Mouse (Mus musculus): ENCODE results near the gene Nfkb2. TPM values are rescaled to one million over a fixed set of nuclear protein-coding genes. Genes with fewer than 3 reads are reported as not detected.
A peak's percentile ranks its signal among the peaks of the same experiment; 100 is the strongest.

The Nfkb2 gene
- polyA plus RNA-seq, 1 experiment from 2014 or later = 5.0 TPM

DNA sequence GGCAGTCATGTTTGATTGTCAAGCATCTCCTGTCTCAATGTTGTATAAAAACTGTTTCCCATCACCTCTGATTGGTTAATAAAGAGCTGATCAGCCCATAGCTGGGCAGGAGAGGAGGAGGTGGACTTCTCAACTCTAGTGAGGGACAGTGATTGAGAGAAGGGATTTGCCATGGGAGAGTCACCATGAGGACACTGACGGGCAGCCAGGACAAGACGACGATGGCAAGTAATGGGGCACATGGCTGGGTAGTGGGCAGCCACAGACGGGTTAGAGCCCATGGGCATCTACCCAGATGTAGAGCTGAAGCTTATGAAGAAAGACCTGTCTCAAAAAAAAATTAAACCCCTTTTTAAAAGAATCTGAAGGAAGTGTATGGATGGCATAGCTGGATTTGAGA lies 1.6 kb upstream of the Nfkb2 start:
- no peak for ATAC-seq (ENCODE audit: low FRiP score)
- Histone ChIP-seq H3K27me3 (peaks cover 21% of the 10 kb centered on the region), H3K4me3 (no peak overlapping the region), H3K4me1 (peaks cover 15% of the 10 kb centered on the region), H3K36me3 (no peaks in the 10 kb centered on the region), H3K9me3 (replicated peaks) (no peaks in the 10 kb centered on the region), H3K9ac (no peak overlapping the region), H3K4me2 (replicated peaks) (no peak overlapping the region), H3K27ac (no peak overlapping the region)
- 88% methylated on average over 4 of the region's 4 CpGs for WGBS

DNA sequence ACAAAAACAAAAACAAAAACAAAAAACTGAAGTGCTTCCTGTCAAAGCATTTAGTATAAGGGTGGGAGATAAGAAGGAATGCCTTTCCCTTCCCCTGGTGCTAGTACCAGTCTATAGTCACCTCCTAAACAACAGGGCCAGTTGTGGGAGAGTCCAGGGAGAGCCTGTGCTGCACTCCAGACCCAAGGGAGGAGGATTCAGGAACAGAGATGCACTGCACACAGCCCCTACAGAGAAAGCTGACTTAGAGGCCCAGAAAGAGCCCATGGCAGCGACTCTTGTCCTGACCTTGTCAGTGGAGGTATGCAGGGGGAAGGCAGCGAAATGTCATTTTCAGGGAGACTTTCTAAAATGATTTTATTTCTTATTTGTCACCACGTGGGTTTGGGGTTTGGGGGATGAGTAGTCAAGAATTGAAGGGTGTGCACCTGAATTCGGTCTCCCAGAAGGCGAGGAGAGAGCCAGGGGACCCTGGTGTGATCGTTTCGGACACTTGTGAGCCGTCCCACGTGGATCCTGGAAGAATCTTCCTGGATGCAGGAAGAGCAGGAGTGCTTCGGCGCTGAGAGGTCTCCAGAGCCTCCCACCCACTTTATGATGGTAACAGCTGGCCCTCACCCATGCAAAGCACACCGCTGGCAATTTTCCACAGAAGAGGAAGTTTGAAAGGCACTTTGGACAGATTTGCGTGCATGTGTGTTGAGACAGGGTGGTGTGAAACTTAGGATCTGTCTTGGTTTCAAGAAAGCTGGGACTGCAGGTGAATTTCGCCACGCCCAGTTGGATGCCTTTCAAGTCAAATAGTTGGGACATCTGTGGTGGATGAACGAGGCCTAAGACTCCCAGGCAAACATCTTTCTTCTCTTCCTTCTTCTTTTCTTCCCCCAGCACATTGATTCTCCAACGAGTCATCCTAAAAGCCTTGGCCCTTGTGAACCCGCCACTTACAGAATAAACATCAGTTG lies 587 bp upstream of the Nfkb2 start:
- Histone ChIP-seq H3K9me3 (replicated peaks) (no peaks in the 10 kb centered on the region), H3K4me1 (peaks cover 16% of the 10 kb centered on the region), H3K9ac (no peak overlapping the region), H3K27me3 (peaks cover 31% of the 10 kb centered on the region), H3K4me3 (peak overlapping the region; percentile 39), H3K27ac (no peak overlapping the region), H3K4me2 (replicated peaks) (peak overlapping the region; percentile 88), H3K36me3 (no peaks in the 10 kb centered on the region)
- WGBS = 60% methylated on average over 18 of the region's 18 CpGs
- ATAC-seq (ENCODE audit: low FRiP score) = no peak

DNA sequence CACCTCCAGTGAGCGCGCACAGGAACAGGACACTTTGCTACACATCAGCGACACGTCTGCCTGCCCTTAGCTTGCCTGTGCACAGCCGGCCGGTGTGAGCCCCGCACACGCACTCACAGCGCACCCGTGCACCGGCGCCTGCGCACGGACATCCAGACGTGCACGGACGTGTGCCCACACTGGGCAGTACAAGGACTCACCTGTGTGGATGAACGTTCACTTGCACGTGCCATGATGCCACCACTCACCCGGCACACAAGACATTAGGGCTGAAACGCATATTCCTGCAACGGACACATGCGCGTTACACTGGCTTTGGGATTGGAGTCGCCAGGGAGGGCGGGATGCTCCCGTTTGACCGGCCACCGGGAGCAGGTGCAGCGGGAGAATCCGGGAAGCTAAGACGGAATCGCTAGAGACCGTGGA lies 801 bp downstream of the Nfkb2 start:
- Histone ChIP-seq H3K9ac (peak overlapping the region; percentile 29), H3K4me1 (peaks cover 26% of the 10 kb centered on the region), H3K27ac (no peak overlapping the region), H3K4me3 (peak overlapping the region; percentile 39), H3K4me2 (replicated peaks) (peak overlapping the region; percentile 88), H3K27me3 (peaks cover 38% of the 10 kb centered on the region), H3K36me3 (no peaks in the 10 kb centered on the region), H3K9me3 (replicated peaks) (no peaks in the 10 kb centered on the region)
- ATAC-seq (ENCODE audit: low FRiP score) = peak; percentile 27; the same call in 1 of the 2 replicates
- WGBS = 1% methylated on average over 33 of the region's 34 CpGs

DNA sequence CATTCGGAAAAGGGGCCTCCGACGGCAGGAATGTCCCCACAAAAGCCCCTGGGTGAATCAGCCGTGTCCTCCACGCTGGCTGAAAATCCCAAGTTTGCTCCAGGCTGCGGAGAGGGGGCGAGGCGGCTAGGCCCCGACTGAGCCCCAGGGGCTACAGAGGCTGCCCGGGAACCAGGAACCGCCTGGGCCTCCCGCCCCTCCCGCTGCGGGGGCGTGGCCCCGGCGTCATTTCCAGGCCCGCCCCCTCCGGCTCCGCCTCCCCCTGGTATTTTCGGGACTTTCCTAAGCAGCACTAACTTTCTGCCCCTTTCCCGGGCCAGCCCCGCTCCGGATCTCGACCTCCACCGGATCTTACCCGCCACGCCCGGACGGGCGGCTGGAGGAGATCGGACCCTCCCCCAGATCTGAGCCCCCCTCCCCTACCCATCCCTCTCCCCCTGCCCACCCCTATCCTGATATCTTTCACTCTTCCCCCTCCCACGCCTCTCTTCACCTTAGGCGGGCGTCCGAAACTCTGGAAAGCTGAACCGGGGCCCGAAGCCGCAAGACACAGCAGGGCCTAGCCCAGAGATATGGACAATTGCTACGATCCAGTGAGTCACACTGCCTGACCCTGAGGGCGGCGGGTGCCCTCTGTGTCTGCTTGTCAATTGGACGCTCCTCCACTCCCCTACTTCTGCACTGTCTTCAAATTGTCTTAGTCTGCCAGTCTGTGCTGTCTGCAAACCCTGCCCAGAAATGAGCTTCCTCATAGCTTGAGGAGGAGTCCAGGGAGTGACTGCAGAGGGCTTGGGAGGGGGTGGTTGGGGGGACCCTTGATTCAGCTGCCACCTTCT lies 1.5 kb downstream of the Nfkb2 start:
- 0 out of 2 replicates have a peak, but pooled peaks cover under 1% of the 10 kb centered on the region for H3K36me3 ChIP-seq
- H3K9ac ChIP-seq = peak overlapping the region; percentile 29
- H3K4me3 ChIP-seq = peak overlapping the region; percentile 39
- no peak overlapping the region for H3K27ac ChIP-seq
- H3K4me2 ChIP-seq (replicated peaks) = peak overlapping the region; percentile 88
- peaks cover 26% of the 10 kb centered on the region for H3K4me1 ChIP-seq
- no peaks in the 10 kb centered on the region for H3K9me3 ChIP-seq (replicated peaks)
- ATAC-seq (ENCODE audit: low FRiP score) = peak; percentile 29
- under 1% methylated on average over 41 of the region's 43 CpGs for WGBS
- H3K27me3 ChIP-seq = peaks cover 38% of the 10 kb centered on the region

DNA sequence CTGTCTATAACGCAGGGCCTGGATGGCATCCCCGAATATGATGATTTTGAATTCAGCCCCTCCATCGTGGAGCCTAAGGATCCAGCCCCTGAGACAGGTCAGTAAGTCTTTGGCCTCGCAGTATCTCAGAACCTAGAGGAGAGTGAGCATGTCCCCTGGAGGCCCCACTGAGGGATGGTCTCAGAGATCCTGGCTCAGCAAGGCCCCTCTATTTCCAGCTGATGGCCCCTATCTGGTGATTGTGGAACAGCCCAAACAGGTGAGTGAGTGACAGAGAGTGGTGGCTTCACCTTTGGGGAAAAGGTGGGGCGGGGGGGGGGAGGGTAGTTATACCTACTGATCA lies 2.1 kb downstream of the Nfkb2 start:
- H3K9me3 ChIP-seq (replicated peaks) = no peaks in the 10 kb centered on the region
- peak overlapping the region; percentile 39; the same call in 1 of the 2 replicates for H3K4me3 ChIP-seq
- H3K4me2 ChIP-seq (replicated peaks) = peak overlapping the region; percentile 88
- peaks cover 26% of the 10 kb centered on the region for H3K4me1 ChIP-seq
- peak overlapping the region; percentile 29; the same call in 1 of the 2 replicates for H3K9ac ChIP-seq
- ATAC-seq (ENCODE audit: low FRiP score) = no peak
- peaks cover 44% of the 10 kb centered on the region for H3K27me3 ChIP-seq
- no peak overlapping the region for H3K27ac ChIP-seq
- 54% methylated on average over 5 of the region's 5 CpGs for WGBS
- peaks cover 6% of the 10 kb centered on the region; the same call in 1 of the 2 replicates for H3K36me3 ChIP-seq

DNA sequence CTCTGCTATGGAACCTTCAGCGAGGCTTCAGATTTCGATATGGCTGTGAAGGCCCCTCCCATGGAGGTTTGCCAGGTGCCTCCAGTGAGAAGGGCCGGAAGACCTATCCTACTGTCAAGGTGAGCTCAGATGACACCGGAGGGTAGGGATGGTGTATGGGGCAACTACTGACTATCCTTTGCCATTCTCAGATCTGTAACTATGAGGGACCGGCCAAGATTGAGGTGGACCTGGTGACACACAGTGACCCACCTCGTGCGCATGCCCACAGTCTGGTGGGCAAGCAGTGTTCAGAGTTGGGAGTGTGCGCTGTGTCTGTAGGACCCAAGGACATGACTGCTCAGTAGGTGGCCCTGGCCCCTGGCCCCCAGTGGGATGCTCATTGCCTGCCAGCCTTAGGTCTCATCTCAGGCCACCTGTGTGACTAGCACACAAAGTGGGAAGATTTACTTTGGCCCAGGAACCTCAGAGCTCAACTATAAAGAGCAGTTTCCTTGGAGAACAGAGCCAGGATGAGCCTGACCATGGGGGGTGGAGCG lies 2.7 kb downstream of the Nfkb2 start:
- no peak overlapping the region for H3K4me3 ChIP-seq
- H3K4me2 ChIP-seq (replicated peaks) = no peak overlapping the region
- H3K9me3 ChIP-seq (replicated peaks) = no peaks in the 10 kb centered on the region
- H3K9ac ChIP-seq = no peak overlapping the region
- H3K36me3 ChIP-seq = peaks cover 10% of the 10 kb centered on the region; the same call in 1 of the 2 replicates
- no peak for ATAC-seq (ENCODE audit: low FRiP score)
- peaks cover 26% of the 10 kb centered on the region for H3K4me1 ChIP-seq
- no peak overlapping the region for H3K27ac ChIP-seq
- H3K27me3 ChIP-seq = peaks cover 47% of the 10 kb centered on the region
- 88% methylated on average over 9 of the region's 9 CpGs for WGBS

GRCm38 (mm10) chr19:46307781-46308180 lies 3.7 kb downstream of the Nfkb2 start:
- H3K9ac ChIP-seq = no peak overlapping the region
- peaks cover 26% of the 10 kb centered on the region for H3K4me1 ChIP-seq
- ATAC-seq (ENCODE audit: low FRiP score) = no peak
- peaks cover 54% of the 10 kb centered on the region for H3K27me3 ChIP-seq
- no peak overlapping the region for H3K4me2 ChIP-seq (replicated peaks)
- no peaks in the 10 kb centered on the region for H3K9me3 ChIP-seq (replicated peaks)
- H3K36me3 ChIP-seq = peaks cover 14% of the 10 kb centered on the region
- no peak overlapping the region for H3K4me3 ChIP-seq
- H3K27ac ChIP-seq = no peak overlapping the region
- WGBS = 78% methylated on average over 16 of the region's 16 CpGs

- no peak overlapping the region for H3K4me3 ChIP-seq
- peaks cover 16% of the 10 kb centered on the region for H3K36me3 ChIP-seq
- peaks cover 26% of the 10 kb centered on the region for H3K4me1 ChIP-seq
- no peaks in the 10 kb centered on the region for H3K9me3 ChIP-seq (replicated peaks)
- no peak for ATAC-seq (ENCODE audit: low FRiP score)
- H3K4me2 ChIP-seq (replicated peaks) = peak overlapping the region; percentile 75
- peaks cover 59% of the 10 kb centered on the region for H3K27me3 ChIP-seq
- 54% methylated on average over 16 of the region's 16 CpGs for WGBS
- H3K27ac ChIP-seq = no peak overlapping the region
- peak overlapping the region; percentile 65 for H3K9ac ChIP-seq
Observed at GRCm38 (mm10) chr19:46308303-46308702, 4.2 kb downstream of the Nfkb2 start.

DNA sequence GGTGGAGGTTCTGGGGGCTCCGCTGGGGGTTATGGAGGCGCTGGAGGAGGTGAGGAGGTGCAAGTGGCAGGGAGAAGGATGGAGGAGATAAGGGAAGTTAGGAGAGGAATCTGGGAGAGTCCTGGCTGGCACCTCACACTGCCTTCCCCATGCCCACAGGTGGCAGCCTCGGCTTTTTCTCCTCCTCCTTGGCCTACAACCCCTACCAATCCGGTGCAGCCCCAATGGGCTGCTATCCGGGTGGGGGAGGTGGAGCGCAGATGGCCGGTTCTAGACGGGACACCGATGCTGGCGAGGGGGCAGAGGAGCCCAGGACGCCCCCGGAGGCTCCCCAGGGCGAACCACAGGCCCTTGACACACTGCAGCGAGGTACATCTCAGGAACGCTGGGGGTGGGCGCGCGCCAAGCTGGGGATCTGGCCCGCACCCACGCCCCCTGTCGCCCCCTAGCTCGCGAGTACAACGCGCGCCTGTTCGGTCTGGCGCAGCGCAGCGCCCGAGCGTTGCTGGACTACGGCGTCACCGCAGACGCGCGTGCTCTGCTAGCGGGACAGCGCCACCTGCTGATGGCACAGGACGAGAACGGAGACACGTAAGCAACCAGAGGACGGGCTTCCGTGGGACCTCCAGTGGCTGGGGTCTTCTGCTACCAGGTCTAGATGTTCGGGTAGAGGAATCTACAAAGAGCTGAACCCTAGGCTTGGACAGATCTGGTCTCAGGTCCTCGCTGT lies 4.8 kb downstream of the Nfkb2 start:
- Histone ChIP-seq H3K9me3 (replicated peaks) (no peaks in the 10 kb centered on the region), H3K36me3 (peaks cover 20% of the 10 kb centered on the region), H3K9ac (peak overlapping the region; percentile 65), H3K4me2 (replicated peaks) (peak overlapping the region; percentile 75), H3K4me1 (peaks cover 26% of the 10 kb centered on the region), H3K27me3 (peaks cover 64% of the 10 kb centered on the region), H3K27ac (no peak overlapping the region), H3K4me3 (peak overlapping the region; percentile 37)
- 1% methylated on average over 46 of the region's 47 CpGs for WGBS
- peak; percentile 21 for ATAC-seq (ENCODE audit: low FRiP score)

DNA sequence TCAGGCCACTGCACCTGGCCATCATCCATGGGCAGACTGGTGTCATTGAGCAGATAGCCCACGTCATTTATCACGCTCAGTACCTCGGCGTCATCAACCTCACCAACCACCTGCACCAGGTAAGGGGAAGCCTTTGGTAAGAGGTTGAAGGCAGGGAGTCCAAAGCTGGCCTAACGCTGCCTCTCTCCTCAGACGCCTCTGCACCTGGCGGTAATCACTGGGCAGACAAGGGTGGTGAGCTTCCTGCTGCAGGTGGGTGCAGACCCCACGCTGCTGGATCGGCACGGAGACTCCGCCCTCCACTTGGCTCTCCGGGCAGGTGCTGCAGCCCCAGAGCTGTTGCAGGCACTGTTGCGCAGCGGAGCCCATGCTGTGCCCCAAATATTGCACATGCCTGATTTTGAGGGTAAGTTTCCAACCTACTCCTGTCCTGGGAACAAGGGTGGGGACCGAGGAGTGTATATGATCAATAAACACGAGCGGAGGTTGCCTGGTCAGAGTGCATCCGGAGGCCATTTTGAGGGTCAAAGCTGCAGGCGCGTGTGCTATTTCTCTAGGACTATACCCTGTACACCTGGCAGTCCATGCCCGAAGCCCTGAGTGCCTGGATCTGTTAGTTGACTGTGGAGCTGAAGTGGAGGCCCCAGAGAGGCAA lies 5.7 kb downstream of the Nfkb2 start:
- ATAC-seq (ENCODE audit: low FRiP score) = no peak
- no peaks in the 10 kb centered on the region for H3K9me3 ChIP-seq (replicated peaks)
- WGBS = 81% methylated on average over 21 of the region's 21 CpGs

DNA sequence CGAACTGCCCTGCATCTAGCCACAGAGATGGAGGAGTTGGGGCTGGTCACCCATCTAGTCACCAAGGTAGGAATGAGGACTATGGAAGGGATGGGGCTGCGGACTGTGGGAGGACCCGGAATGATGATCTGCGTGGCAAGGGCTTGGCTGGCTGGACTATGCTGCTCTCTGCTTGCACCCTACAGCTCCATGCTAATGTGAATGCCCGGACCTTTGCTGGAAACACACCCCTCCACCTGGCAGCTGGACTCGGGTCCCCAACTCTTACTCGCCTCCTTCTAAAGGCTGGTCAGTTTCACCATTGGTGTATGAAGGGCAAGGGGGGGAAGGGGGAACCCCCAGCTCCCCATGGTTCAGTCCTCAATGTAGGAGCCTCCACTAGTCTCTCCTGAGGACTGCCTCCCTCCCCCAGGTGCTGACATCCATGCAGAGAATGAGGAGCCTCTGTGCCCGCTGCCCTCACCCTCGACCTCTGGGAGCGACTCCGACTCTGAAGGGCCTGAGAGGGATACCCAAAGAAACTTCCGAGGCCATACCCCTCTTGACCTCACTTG lies 6.3 kb downstream of the Nfkb2 start:
- no peak for ATAC-seq (ENCODE audit: low FRiP score)
- H3K4me2 ChIP-seq (replicated peaks) = no peak overlapping the region
- H3K4me1 ChIP-seq = peaks cover 19% of the 10 kb centered on the region
- no peak overlapping the region for H3K27ac ChIP-seq
- peaks cover 75% of the 10 kb centered on the region for H3K27me3 ChIP-seq
- H3K4me3 ChIP-seq = no peak overlapping the region
- H3K9ac ChIP-seq = no peak overlapping the region
- peaks cover 20% of the 10 kb centered on the region for H3K36me3 ChIP-seq
- H3K9me3 ChIP-seq (replicated peaks) = no peaks in the 10 kb centered on the region
- 89% methylated on average over 12 of the region's 12 CpGs for WGBS

More for the DNA sequence above, 5.7 kb downstream of the Nfkb2 start:
- Histone ChIP-seq H3K9ac (no peak overlapping the region), H3K4me3 (no peak overlapping the region), H3K36me3 (peaks cover 20% of the 10 kb centered on the region), H3K27me3 (peaks cover 71% of the 10 kb centered on the region), H3K4me2 (replicated peaks) (no peak overlapping the region), H3K4me1 (peaks cover 24% of the 10 kb centered on the region), H3K27ac (no peak overlapping the region)
